Mouse (Mus musculus): ENCODE measurements at regions not wholly inside any gene's neighbourhood (a gene's known extent, or its start where the extent isn't known, plus 50 kb on each side); places are given as distances from the start of the nearest gene placed in this dataset.
A peak's percentile ranks its signal among the peaks of the same experiment; 100 is the strongest.

DNA sequence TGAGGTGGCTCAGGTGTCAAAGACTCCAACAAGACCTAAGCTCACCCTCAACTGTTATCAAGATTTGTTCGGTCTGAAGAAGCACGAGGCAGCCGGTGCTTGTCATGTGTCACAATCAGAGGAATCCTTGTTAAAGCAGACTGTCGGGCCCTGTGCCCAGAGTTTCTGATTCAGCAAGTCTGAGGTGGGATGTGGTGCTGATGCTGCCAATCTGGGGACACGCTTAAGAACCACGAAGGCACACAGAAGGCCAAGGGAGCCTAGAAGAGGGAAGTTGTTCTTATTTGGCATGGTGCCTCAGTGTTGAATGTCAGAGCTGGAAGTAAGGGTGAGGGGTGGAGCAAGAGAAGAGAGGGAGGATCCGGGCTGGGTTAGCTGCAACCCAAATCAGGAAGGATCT, 85.0 kb downstream of the Ephb3 start:
- Histone ChIP-seq H3K9ac (replicated peaks) (no peak overlapping the region), H3K27me3 (ENCODE audit: insufficient read depth, low read length) (no peaks in the 10 kb centered on the region), H3K4me3 (ENCODE audit: low read depth, low read length) (no peak overlapping the region), H3K4me1 (ENCODE audit: insufficient read depth) (no peaks in the 10 kb centered on the region), H3K4me2 (ENCODE audit: low read depth, low read length) (no peak overlapping the region), H3K36me3 (replicated peaks; ENCODE audit: insufficient read depth, low read length) (no peaks in the 10 kb centered on the region), H3K9me3 (ENCODE audit: low read length) (no peaks in the 10 kb centered on the region), H3K27ac (ENCODE audit: low read depth) (no peak overlapping the region)
- TF ChIP-seq CTCF (IDR thresholded peaks at IDR 0.05; ENCODE audit: low read depth) (no peak), EP300 (IDR thresholded peaks at IDR 0.05; ENCODE audit: low read depth) (no peak)
- WGBS (ENCODE audit: insufficient replicate concordance): 49% methylated on average over 7 of the region's 7 CpGs
- DNase-seq: no peak
- ATAC-seq: no peak; the same call in 1 of the 2 replicates

- no peaks in the 10 kb centered on the region for H3K4me1 ChIP-seq (ENCODE audit: insufficient read depth)
- no peaks in the 10 kb centered on the region for H3K9me3 ChIP-seq (ENCODE audit: low read length)
- no peaks in the 10 kb centered on the region for H3K36me3 ChIP-seq (replicated peaks; ENCODE audit: insufficient read depth, low read length)
- no peak overlapping the region for H3K4me3 ChIP-seq (ENCODE audit: low read depth, low read length)
- H3K9ac ChIP-seq (replicated peaks): no peak overlapping the region
- no peak overlapping the region for H3K27ac ChIP-seq (ENCODE audit: low read depth)
- no peak for DNase-seq
- TF ChIP-seq CTCF (IDR thresholded peaks at IDR 0.05; ENCODE audit: low read depth) (no peak), EP300 (IDR thresholded peaks at IDR 0.05; ENCODE audit: low read depth) (no peak)
- no peak overlapping the region for H3K4me2 ChIP-seq (ENCODE audit: low read depth, low read length)
- WGBS (ENCODE audit: insufficient replicate concordance): 58% methylated on average over 11 of the region's 11 CpGs
- ATAC-seq: no peak
- H3K27me3 ChIP-seq (ENCODE audit: insufficient read depth, low read length): no peaks in the 10 kb centered on the region
Observed at GRCm38 (mm10) chr16:21293010-21293409, 88.5 kb downstream of the Ephb3 start.

DNA sequence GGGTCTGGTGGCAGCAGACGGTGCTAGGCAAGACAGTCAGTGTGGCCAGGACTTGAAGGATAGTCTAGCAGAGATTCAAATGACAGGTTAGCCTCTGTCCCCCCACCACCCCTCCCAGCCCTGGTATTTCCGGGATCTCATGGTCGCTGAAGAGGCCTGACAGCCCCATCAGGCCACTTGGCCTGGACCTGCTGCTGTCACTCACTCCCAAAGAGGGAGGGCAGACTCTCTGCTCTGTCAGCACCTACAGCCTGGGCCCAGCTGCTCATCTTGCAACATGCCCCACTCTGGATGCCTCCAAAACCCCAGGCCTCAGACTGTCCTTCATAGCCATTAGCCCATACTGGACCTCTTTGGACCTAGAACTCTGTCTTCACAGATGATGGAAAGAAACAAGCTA, 89.0 kb downstream of the Ephb3 start:
- Histone ChIP-seq H3K4me2 (ENCODE audit: low read depth, low read length) (no peak overlapping the region), H3K4me1 (ENCODE audit: insufficient read depth) (no peaks in the 10 kb centered on the region), H3K4me3 (ENCODE audit: low read depth, low read length) (no peak overlapping the region), H3K36me3 (replicated peaks; ENCODE audit: insufficient read depth, low read length) (no peaks in the 10 kb centered on the region), H3K9me3 (ENCODE audit: low read length) (no peaks in the 10 kb centered on the region), H3K27ac (ENCODE audit: low read depth) (no peak overlapping the region), H3K27me3 (ENCODE audit: insufficient read depth, low read length) (no peaks in the 10 kb centered on the region), H3K9ac (replicated peaks) (no peak overlapping the region)
- DNase-seq: no peak
- no peak for ATAC-seq
- TF ChIP-seq CTCF (IDR thresholded peaks at IDR 0.05; ENCODE audit: low read depth): no peak
- TF ChIP-seq EP300 (IDR thresholded peaks at IDR 0.05; ENCODE audit: low read depth): no peak
- WGBS (ENCODE audit: insufficient replicate concordance): 59% methylated on average over 3 of the region's 3 CpGs

DNA sequence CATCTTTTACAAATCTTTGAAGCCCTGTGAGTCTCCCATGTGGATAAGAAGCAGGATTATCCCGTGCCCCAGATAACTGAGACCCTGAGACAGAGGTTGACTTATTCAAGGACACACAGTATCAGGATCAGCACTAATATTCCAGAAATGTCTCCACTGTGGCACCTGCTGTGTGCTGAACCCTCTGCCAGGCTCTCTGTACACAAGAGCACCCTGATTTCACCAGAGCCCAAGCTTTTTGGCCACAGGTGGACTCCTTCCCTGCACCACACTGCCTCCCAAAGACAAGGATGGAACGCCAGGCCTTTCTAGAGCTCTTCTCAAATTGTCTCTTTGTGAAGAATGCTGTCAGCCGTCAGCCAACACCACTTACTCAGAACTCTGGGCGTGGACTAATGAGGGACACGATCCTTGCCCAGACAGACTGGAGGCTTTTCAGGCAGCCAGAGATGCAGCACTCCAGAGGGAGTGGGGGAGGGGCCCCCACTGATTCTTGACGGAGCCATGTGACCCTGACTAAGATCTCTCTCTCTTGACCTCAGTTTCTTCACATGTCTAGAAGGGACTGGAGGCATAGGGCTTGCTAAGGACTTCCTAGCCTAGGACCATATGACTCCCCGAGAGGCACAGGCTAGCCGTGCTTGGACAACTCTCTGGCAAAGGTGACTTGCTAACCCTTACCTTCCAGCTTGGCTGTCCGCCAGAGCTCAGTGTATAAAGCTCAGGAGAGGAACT, 90.3 kb downstream of the Ephb3 start:
- ATAC-seq: no peak
- H3K27me3 ChIP-seq (ENCODE audit: insufficient read depth, low read length): no peaks in the 10 kb centered on the region
- 41% methylated on average over 9 of the region's 9 CpGs for WGBS (ENCODE audit: insufficient replicate concordance)
- H3K9me3 ChIP-seq (ENCODE audit: low read length): no peaks in the 10 kb centered on the region
- TF ChIP-seq CTCF (IDR thresholded peaks at IDR 0.05; ENCODE audit: low read depth) (no peak), EP300 (IDR thresholded peaks at IDR 0.05; ENCODE audit: low read depth) (no peak)
- H3K4me3 ChIP-seq (ENCODE audit: low read depth, low read length): no peak overlapping the region
- H3K36me3 ChIP-seq (replicated peaks; ENCODE audit: insufficient read depth, low read length): no peaks in the 10 kb centered on the region
- H3K4me1 ChIP-seq (ENCODE audit: insufficient read depth): no peaks in the 10 kb centered on the region
- no peak overlapping the region for H3K27ac ChIP-seq (ENCODE audit: low read depth)
- no peak overlapping the region for H3K4me2 ChIP-seq (ENCODE audit: low read depth, low read length)
- DNase-seq: peak; percentile 29
- no peak overlapping the region for H3K9ac ChIP-seq (replicated peaks)

- ATAC-seq: no peak
Observed at GRCm38 (mm10) chr16:21295956-21296733, 91.6 kb downstream of the Ephb3 start.

GRCm38 (mm10) chr16:21296786-21297185, 92.2 kb downstream of the Ephb3 start:
- no peaks in the 10 kb centered on the region for H3K27me3 ChIP-seq (ENCODE audit: insufficient read depth, low read length)
- H3K4me3 ChIP-seq (ENCODE audit: low read depth, low read length): no peak overlapping the region
- no peaks in the 10 kb centered on the region for H3K36me3 ChIP-seq (replicated peaks; ENCODE audit: insufficient read depth, low read length)
- TF ChIP-seq EP300 (IDR thresholded peaks at IDR 0.05; ENCODE audit: low read depth) (no peak), CTCF (IDR thresholded peaks at IDR 0.05; ENCODE audit: low read depth) (no peak)
- H3K4me1 ChIP-seq (ENCODE audit: insufficient read depth): no peaks in the 10 kb centered on the region
- H3K9me3 ChIP-seq (ENCODE audit: low read length): no peaks in the 10 kb centered on the region
- no peak overlapping the region for H3K9ac ChIP-seq (replicated peaks)
- DNase-seq: no peak
- H3K4me2 ChIP-seq (ENCODE audit: low read depth, low read length): no peak overlapping the region
- WGBS (ENCODE audit: insufficient replicate concordance): 63% methylated on average over 3 of the region's 3 CpGs
- no peak overlapping the region for H3K27ac ChIP-seq (ENCODE audit: low read depth)
- ATAC-seq: no peak

More at GRCm38 (mm10) chr16:21295956-21296733, 91.6 kb downstream of the Ephb3 start:
- Histone ChIP-seq H3K27me3 (ENCODE audit: insufficient read depth, low read length) (no peaks in the 10 kb centered on the region), H3K9ac (replicated peaks) (no peak overlapping the region), H3K27ac (ENCODE audit: low read depth) (no peak overlapping the region), H3K4me1 (ENCODE audit: insufficient read depth) (no peaks in the 10 kb centered on the region), H3K4me3 (ENCODE audit: low read depth, low read length) (no peak overlapping the region), H3K9me3 (ENCODE audit: low read length) (no peaks in the 10 kb centered on the region), H3K36me3 (replicated peaks; ENCODE audit: insufficient read depth, low read length) (no peaks in the 10 kb centered on the region), H3K4me2 (ENCODE audit: low read depth, low read length) (no peak overlapping the region)
- TF ChIP-seq EP300 (IDR thresholded peaks at IDR 0.05; ENCODE audit: low read depth) (no peak), CTCF (IDR thresholded peaks at IDR 0.05; ENCODE audit: low read depth) (no peak)
- DNase-seq: no peak
- 68% methylated on average over 13 of the region's 13 CpGs for WGBS (ENCODE audit: insufficient replicate concordance)
